Mouse (Mus musculus) bone marrow macrophage, adult 2 months (primary cell): Measurements from ENCODE around the gene Jpt2. TPM values are rescaled to one million over a fixed set of nuclear protein-coding genes. Genes with fewer than 3 reads are reported as not detected.

ENCODE experiments used
- H3K27ac ChIP-seq: 2 replicates; pipeline ENCODE4 v1.5.1; 2012; ENCODE audit warnings: low read depth, low read length; ENCODE audit not compliant: insufficient read depth
- H3K4me1 ChIP-seq: 2 replicates; pipeline ENCODE4 v1.6.1; 2012; ENCODE audit warnings: low read length; ENCODE audit not compliant: control insufficient read depth, insufficient read depth
- H3K4me3 ChIP-seq: 2 replicates; pipeline ENCODE4 v1.5.1; 2012; ENCODE audit warnings: mild to moderate bottlenecking, low read length, moderate library complexity; ENCODE audit not compliant: insufficient read depth
- CTCF ChIP-seq: IDR thresholded peaks from 2 replicates; pipeline ENCODE4 v1.5.1; 2012; ENCODE audit warnings: low read depth, mild to moderate bottlenecking, low read length, moderate library complexity
- POLR2A ChIP-seq: IDR thresholded peaks from 2 replicates; pipeline ENCODE4 v1.6.1; 2012; ENCODE audit warnings: mild to moderate bottlenecking, low read depth, low read length, borderline replicate concordance
- polyA plus RNA-seq: library from polyadenylated mRNA; stranded (reverse); fragments of >200 nt; gene quantifications from 2 replicates; pipeline ENCODE4 v1.2.4, GENCODE M21; 2012; ENCODE audit not compliant: missing spikeins, insufficient read depth, insufficient read length

The Jpt2 gene
- polyA plus RNA-seq, 1 experiment: 42.4 TPM

DNA sequence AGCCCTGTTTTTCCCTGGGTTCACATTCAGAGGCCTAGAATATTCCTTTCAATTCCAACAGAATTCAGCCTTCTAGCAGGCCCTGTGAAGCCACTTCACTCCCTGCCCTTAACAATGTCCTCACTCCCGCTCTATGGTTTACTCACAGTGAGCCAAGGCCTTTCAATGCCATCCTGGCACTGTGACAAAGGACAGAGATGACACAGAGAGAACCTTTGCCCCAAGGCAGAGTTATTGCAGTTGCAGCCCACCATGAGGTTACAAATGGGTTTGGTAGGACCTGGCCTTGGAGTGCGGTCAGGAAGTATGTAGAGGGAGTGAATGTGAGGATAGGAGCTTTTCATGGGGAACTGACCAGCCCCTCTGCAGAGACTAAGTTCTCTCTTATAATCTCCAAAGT lies 52.9 kb downstream of the Jpt2 start:
- H3K4me3 ChIP-seq: no peak overlapping the region
- H3K27ac ChIP-seq: no peak overlapping the region
- H3K4me1 ChIP-seq: no peaks in the 10 kb centered on the region
- TF ChIP-seq POLR2A: no peak
- TF ChIP-seq CTCF: no peak

DNA sequence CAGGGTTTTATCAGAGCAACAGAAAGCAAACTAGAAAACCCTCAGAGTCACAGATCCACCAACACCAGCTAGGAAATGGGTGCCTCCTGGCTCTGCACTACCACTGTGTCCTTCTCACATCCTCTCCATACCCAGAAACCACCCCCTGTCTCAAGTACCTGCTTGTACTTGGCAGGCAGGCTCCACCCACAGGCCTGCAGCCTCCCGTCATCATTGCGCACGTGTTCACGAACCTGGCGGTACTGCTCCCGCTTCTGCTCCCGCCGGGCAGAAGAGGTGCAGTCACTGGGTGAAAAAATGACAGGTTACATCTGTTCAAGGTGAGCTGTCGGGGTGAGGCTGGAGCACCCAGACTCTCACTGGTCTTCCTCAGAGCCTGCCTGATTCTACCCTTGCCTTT lies 56.7 kb downstream of the Jpt2 start:
- Histone ChIP-seq H3K4me1 (no peaks in the 10 kb centered on the region), H3K4me3 (no peak overlapping the region), H3K27ac (no peak overlapping the region)
- TF ChIP-seq CTCF: no peak
- no peak for TF ChIP-seq POLR2A

DNA sequence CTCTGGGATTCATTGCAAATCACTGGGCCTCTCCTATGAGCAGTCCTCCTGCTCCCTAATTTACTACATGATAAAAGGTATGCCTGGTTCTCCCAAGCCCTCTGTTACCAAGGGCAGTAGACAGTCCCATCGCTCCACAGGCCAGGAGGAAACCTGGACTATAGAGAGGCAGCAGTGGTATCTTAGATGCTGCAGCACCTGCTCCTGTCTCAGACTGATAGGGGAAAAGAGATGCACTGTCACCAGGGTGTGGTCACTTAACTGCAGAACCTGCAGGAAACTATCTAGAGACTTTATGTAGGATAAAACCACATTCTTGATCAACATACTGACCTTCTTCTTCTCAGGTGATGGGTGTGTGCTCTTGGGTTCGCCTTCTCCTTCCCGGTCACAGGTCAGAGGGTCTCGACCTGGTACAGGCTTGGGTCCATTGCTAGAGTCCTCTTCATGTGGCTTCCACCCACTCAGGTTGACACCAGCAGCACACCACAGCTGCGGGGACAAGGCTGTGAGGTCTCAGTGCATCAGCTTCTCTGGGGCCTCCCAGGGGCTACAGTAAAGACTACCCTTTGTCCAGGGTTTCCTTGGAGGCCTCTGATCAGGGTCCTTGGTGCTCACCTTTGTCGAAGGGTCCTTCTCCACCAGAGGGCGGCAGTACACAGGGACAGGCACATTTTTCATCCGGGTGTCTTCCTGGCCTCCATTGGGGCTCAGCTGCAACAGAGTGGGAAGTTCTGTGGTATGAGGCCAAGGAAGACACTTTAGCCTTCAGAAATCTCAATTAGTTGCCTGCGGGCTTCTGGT lies 57.6 kb downstream of the Jpt2 start:
- TF ChIP-seq CTCF (peak; percentile 25; the same call in 1 of the 2 replicates), POLR2A (no peak)
- no peaks in the 10 kb centered on the region for H3K4me1 ChIP-seq
- no peak overlapping the region for H3K4me3 ChIP-seq
- no peak overlapping the region for H3K27ac ChIP-seq

DNA sequence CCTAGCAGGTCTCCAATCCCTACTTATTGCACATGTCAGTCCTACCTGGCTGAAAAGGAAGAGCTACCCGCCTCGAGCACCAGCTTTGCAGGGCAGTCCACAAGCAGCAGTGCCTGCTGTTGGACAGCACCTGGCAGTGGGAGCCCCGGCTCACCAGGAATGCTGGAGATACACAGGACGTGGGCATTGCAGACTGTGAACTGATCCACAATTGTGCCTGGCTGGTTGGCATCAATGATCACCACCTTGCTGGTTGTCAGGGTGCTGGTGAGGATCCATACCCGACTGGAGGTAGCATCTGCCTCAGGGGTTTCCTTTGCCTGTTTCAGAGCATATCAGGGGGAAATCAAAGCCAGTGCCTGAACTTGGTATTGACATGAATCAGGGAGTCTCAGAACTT lies 58.4 kb downstream of the Jpt2 start:
- no peak overlapping the region for H3K4me3 ChIP-seq
- no peak for TF ChIP-seq POLR2A
- no peak for TF ChIP-seq CTCF
- H3K4me1 ChIP-seq: 0 out of 2 replicates have a peak, but pooled peaks cover 1% of the 10 kb centered on the region
- no peak overlapping the region for H3K27ac ChIP-seq

DNA sequence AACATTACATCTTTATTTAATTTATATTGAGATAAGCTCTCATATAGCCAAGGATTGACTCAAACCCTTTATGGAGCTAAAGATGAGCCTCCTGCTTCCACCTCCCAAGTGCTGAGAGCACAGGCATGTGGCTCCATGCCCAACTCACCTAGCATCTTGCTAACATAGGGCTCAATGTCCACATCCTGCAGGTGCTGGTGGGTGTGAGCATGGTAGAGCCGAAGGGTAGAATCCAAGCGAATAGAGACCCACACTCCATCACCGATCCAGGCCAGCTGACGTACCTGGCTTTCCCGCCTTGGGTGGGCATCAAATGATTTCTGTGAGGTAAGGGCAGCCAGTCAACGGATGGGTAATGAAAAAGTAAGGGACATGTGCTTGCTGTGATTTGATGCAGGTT lies 60.5 kb downstream of the Jpt2 start:
- H3K4me3 ChIP-seq: no peak overlapping the region
- TF ChIP-seq POLR2A: no peak
- TF ChIP-seq CTCF: no peak
- H3K27ac ChIP-seq: no peak overlapping the region
- 0 out of 2 replicates have a peak, but pooled peaks cover 4% of the 10 kb centered on the region for H3K4me1 ChIP-seq

DNA sequence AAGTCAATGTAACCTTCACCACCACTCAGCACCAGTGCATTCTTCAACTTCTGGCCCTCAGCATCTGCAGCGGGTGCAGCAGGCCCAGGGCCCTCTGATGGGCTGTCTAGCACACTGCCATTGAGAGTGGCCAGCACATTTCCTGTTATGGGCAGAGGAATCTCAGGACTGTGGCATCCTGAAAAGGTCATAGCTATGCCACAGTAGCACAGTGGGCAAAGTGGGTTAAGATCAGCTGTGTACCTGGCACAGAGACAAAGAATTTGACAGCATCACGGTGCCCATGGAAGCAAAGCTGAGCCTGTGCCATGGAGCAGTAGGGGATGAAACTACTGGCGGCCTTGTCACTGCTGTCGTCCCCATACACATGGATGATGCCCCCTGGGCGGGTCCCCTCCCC lies 61.3 kb downstream of the Jpt2 start:
- Histone ChIP-seq H3K4me3 (no peak overlapping the region), H3K27ac (no peak overlapping the region), H3K4me1 (0 out of 2 replicates have a peak, but pooled peaks cover 4% of the 10 kb centered on the region)
- TF ChIP-seq CTCF: no peak
- TF ChIP-seq POLR2A: no peak

DNA sequence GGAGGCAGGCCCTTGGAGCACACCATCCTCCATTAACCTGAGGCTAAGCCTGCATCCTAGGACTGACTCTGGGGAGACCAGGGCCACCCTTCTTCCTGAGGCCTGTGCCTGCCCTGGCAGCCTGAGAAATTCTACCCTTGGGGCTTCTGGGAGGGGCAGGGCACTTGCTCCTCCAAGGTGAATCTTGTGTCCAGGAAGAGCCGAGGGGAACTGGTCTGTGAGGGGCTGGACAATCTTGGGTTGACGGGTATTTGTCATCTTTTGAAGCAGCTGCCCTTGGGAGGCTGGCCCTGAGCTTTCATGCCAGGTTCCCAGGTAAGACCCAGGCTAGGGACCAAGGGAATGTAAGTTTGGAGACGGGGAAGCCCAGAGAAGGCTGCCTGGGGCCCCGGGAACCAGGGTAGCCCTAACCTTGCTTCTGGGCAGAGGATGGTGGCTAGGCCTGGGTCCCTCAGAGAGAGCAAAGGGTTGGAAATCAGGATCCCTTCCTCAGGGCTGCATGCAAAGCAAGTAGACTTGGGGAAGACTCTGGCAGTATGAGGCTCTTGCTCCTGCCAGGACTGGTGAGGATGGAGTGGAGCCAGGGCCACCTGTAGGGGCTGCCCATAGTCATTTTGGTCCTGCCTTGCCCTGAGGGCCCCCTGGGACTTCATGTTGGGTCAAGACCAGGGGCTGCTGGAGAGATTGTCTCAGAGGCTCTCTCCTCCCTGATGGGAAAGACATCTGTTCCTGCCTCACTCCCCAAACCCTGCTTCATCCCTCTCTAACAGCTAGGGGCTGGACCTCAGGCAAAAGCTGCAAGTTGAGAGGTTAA lies 62.2 kb downstream of the Jpt2 start:
- 0 out of 2 replicates have a peak, but pooled peaks cover 4% of the 10 kb centered on the region for H3K4me1 ChIP-seq
- no peak for TF ChIP-seq POLR2A
- no peak for TF ChIP-seq CTCF
- no peak overlapping the region for H3K27ac ChIP-seq
- H3K4me3 ChIP-seq: no peak overlapping the region

DNA sequence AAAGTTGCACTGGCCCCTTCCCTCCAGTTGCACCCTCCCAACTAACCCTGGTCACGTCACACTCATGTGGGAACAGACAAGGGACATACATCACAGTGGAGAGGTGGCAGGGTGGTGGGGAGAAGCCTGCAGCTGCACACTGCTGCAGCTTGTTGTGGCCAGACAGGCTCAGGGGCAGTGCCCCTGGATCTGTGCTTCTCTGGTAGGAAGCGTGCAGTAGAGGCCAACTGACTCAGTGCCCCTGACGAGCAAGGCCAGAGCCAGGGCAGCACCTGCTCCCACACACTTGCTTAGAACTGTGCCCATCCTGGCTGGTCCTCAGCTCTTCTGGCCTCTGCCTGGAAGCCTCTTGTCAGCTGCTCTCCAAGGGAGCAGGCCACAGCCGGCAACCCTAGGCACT lies 62.9 kb downstream of the Jpt2 start:
- Histone ChIP-seq H3K4me3 (no peak overlapping the region), H3K4me1 (0 out of 2 replicates have a peak, but pooled peaks cover 4% of the 10 kb centered on the region), H3K27ac (no peak overlapping the region)
- TF ChIP-seq CTCF (no peak), POLR2A (no peak)

DNA sequence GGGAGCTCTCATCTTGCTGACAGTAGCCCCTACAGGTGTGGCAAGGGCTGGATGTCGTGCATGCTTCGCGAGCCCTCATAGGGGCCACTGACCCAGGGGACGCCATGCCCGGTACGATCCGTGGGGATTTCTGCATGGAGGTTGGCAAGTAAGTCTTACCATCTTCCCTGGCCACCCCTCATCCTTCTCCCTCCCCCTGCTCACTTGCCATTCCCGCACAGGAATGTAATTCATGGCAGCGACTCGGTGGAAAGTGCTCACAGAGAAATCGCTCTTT lies 63.6 kb downstream of the Jpt2 start:
- Histone ChIP-seq H3K4me3 (peak overlapping the region; percentile 100), H3K27ac (no peak overlapping the region), H3K4me1 (0 out of 2 replicates have a peak, but pooled peaks cover 4% of the 10 kb centered on the region)
- TF ChIP-seq CTCF (no peak), POLR2A (no peak)

DNA sequence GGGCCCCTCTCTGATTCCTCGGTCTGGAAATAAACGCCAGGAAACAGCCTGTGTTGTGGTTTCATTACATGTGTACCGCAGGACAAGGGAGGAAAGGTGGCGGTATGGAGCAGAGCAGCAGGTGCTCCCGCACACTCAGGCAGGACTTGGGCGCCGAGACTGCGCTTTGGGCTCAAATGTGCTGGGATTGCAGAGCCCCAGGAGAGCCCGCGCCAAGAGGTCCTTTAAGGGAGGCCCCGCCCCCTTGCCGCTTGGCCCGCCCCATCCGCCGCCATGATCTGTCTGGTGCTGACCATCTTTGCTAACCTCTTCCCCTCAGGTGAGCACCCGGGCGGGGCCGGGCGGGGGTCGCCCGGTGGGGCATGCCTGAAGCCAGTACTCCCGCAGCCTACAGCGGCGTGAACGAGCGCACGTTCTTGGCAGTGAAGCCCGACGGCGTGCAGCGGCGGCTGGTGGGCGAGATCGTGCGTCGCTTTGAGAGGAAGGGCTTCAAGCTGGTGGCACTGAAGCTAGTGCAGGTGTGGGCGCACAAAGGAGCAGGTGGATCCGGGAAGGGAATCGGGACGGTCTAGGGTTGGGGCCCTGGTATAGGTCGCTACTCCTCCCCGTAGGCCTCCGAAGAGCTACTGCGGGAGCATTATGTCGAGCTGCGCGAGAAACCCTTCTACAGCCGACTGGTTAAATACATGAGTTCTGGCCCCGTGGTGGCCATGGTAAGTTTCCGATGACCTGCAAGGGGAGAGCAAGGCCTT lies 64.1 kb downstream of the Jpt2 start, which contains the start of gene Nme3:
Nme3 (plus strand) TSS at position 260 of the 752 bp plus-strand sequence.
- Histone ChIP-seq H3K27ac (peak within 1 kb of the TSS; percentile 59), H3K4me1 (0 out of 2 replicates have a peak, but pooled peaks cover 4% of the 10 kb centered on the region), H3K4me3 (peak within 1 kb of the TSS; percentile 100)
- no peak for TF ChIP-seq POLR2A
- TF ChIP-seq CTCF: no peak
